Mouse (Mus musculus) lung, postnatal 0 days (tissue): ENCODE results near the gene Gh.

Source experiments
- CTCF ChIP-seq: IDR thresholded peaks from 2 replicates; pipeline ENCODE4 v1.5.1; 2016; ENCODE audit warnings: antibody characterized with exemption, mild to moderate bottlenecking
- EP300 ChIP-seq: IDR thresholded peaks from 2 replicates; pipeline ENCODE4 v1.6.1; 2016; ENCODE audit warnings: antibody characterized with exemption, mild to moderate bottlenecking, control low read depth

- TF ChIP-seq CTCF: no peak
- no peak for TF ChIP-seq EP300
These were observed 12.7 kb upstream of the Gh start, which contains the start of gene Cd79b for GRCm38 (mm10) chr11:106314333-106314812.
